Mouse (Mus musculus): Measurements from ENCODE around the gene Gripap1.

DNA sequence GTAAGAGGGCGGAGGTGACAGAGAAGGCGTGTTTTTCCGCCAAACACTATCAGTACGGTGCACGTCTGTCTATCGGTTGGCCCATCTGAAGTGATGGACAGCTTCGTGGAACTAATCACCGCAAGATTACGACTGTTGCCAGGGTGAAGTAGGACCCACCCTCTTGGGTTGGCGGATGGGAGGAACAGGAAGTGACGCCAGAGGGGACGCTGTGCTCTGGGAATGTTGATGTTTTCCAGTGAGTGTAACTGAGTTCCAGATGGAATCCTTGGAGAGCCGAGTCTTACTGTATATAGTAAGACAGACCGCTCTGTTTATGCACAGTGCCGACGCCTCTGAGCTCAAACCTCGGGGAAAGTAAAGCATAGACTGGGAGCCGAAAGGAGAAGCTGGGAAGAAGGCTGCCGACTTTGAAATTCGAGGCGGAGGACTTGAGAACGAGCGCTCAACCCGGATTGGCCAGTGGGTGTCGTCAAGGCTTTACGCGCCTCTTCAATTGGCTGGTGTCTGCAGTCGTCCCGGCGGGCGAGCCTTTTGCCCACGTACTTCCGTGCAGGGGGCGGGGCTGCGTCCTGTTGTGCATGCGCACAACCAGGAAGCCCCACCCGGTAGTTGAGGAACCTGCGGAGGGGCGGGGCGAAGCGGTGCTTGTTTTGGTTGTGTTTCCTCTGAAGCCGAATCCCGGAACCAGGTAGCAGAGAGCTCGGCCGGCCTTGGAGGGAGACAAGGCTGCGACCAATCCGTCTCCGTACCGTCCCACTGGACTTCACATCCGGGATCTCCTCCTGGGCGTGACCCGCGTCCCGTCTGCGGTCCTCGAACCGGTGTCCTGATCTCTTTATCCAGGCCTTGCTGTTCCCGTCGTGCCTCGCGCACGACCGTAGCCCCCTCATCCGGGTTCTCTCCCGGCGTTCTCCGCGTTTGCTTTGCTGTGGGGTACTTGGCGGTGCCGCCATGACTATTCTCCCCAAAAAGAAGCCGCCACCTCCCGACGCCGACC is 51.9 kb downstream of the Gripap1 start, which contains the start of gene Otud5:
- TF ChIP-seq CTCF (IDR thresholded peaks at IDR 0.05; ENCODE audit: control insufficient read depth, insufficient read depth, low read length): no peak
- TF ChIP-seq POLR2A (IDR thresholded peaks at IDR 0.05; ENCODE audit: borderline replicate concordance, control insufficient read depth, low read depth, low read length): peak; percentile 79; the same call in 1 of the 2 replicates

All from bone marrow, adult 2 months (tissue).